Mouse (Mus musculus) kidney, adult 2 months (tissue): ENCODE measurements around the gene Lpp. TPM values are rescaled to one million over a fixed set of nuclear protein-coding genes. Genes with fewer than 3 reads are reported as not detected.

Experiments used
- DNase-seq: peaks from one replicate; pipeline ENCODE4 v3.0.0; 2021
- H3K27ac ChIP-seq: fragments of 200-500 bp; 2 replicates; pipeline ENCODE4 v1.5.1; 2012; ENCODE audit warnings: low read depth, low read length, control low read depth, inconsistent platforms; ENCODE audit not compliant: insufficient read depth
- H3K27me3 ChIP-seq: fragments of 200-500 bp; replicated peaks from 2 replicates; pipeline ENCODE4 v1.6.1; 2012; ENCODE audit warnings: mild to moderate bottlenecking, moderate library complexity, low read length, inconsistent platforms; ENCODE audit not compliant: control insufficient read depth, insufficient read depth
- H3K36me3 ChIP-seq: fragments of 200-500 bp; 2 replicates; pipeline ENCODE4 v1.6.1; 2012; ENCODE audit warnings: mild to moderate bottlenecking, moderate library complexity, low read length, inconsistent platforms; ENCODE audit not compliant: control insufficient read depth, insufficient read depth
- H3K4me1 ChIP-seq: fragments of 200-500 bp; 2 replicates; pipeline ENCODE4 v1.6.1; 2011; ENCODE audit warnings: low read length; ENCODE audit not compliant: control insufficient read depth, insufficient read depth
- H3K4me3 ChIP-seq: fragments of 200-500 bp; 2 replicates; pipeline ENCODE4 v1.5.1; 2011; ENCODE audit warnings: mild to moderate bottlenecking, low read depth, low read length, control low read depth; ENCODE audit not compliant: insufficient read depth
- CTCF ChIP-seq: fragments of 200-500 bp; conservative IDR thresholded peaks from 2 replicates; pipeline ENCODE4 v1.5.1; 2011; ENCODE audit warnings: low read depth, mild to moderate bottlenecking, control low read depth, low read length, moderate library complexity, mixed read lengths; ENCODE audit not compliant: insufficient read depth, insufficient read length
- POLR2A ChIP-seq: fragments of 200-500 bp; IDR thresholded peaks from one replicate; pipeline ENCODE4 v1.6.1; 2011; ENCODE audit warnings: low read depth, low read length, control low read depth
- WGBS: fragments of 180-500 bp; shearing (Covaris S2); methylation state at CpG from one replicate; pipeline ENCODE4 v1.1.7; 2018; 5-methylcytosine and 5-hydroxymethylcytosine counted together
- polyA plus RNA-seq: library from polyadenylated mRNA; depleted of rRNA; stranded (reverse); fragments of >200 nt; gene quantifications from 2 replicates; pipeline ENCODE4 v1.2.3, GENCODE M21; 2012

The Lpp gene
- polyA plus RNA-seq, 1 experiment: 15.9 TPM

DNA sequence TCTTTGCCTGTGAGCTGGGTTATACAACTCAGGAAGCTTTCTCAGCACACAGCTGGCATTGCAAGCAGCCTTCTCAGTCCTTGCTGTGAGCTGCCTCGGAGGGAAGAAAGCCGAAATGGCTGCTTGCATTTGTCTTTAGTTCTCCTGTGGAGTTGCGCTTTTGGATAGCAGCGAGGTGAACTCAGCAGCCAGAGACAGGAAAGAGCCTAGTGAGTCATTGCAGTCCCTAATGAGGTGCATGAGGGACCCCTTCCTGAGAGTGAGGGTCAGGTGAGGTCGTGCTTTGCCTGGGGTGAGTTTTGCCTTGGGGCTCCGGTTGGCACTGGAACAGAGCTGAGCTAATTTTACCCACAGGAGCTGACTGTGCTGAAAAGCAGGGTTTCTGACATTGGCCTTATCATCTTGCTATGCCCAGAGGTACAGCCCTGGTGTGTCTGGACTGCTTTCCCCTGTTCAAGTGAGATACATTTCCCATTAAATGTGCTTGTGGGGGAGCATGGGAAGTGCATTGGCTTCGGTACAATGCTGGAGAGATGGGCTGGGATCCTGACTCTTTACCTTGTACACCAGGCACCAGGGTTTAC lies 41.3 kb downstream of the Lpp start:
- no peaks in the 10 kb centered on the region for H3K27me3 ChIP-seq
- DNase-seq: peak; percentile 50
- no peak for TF ChIP-seq POLR2A
- TF ChIP-seq CTCF: no peak
- H3K36me3 ChIP-seq: no peaks in the 10 kb centered on the region
- H3K4me1 ChIP-seq: peaks cover 45% of the 10 kb centered on the region
- whole genome bisulfite sequencing: 23% methylated on average over 7 of the region's 7 CpGs
- peak overlapping the region; percentile 30 for H3K27ac ChIP-seq
- no peak overlapping the region for H3K4me3 ChIP-seq

DNA sequence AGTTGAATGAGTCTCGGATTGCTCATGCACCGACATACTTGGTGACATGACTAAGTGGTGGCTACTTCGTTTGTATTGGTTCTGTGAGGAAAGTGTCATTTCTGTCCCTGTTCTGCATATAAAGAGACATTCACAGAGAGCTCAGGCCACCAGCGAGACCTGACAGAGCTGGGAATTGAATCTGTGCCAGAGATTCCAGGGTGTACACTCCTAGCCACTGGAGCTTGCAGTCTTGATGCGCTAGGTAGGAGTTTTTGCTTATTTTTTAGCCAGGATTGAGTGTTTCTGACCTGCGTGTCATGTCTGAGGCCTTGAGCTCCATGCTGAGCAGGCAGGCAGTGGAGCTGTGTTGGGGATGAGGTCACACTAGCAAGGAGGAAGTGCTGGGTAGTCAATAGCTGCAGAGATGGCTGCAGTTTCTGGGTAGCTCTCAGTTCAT lies 41.8 kb downstream of the Lpp start:
- Histone ChIP-seq H3K27ac (peak overlapping the region; percentile 30), H3K4me1 (peaks cover 45% of the 10 kb centered on the region), H3K4me3 (no peak overlapping the region), H3K27me3 (no peaks in the 10 kb centered on the region), H3K36me3 (no peaks in the 10 kb centered on the region)
- 32% methylated on average over 6 of the region's 6 CpGs for WGBS
- DNase-seq: peak; percentile 88
- no peak for TF ChIP-seq CTCF
- no peak for TF ChIP-seq POLR2A

DNA sequence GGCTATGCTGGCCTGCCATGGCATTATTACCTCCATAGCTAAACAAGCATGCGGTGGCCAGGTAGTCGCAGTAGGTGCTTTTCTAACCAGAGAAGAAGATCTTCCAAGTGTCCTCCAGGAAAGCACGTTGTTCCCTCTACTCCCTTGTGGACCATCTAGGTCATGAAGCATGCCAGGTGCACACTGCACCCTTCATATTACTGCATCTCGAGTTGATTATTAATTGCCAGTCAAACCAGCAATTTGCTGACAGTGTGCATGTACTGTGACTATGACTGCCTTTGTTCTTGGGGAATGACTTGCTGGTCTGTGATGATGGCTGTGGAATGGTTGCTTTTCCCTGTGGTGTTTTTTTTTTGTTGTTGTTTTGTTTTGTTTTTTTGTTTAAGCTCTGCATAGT lies 45.1 kb downstream of the Lpp start:
- Histone ChIP-seq H3K27ac (no peak overlapping the region), H3K4me1 (peaks cover 45% of the 10 kb centered on the region), H3K36me3 (no peaks in the 10 kb centered on the region), H3K4me3 (no peak overlapping the region), H3K27me3 (no peaks in the 10 kb centered on the region)
- peak; percentile 85 for DNase-seq
- WGBS: 39% methylated on average over 4 of the region's 4 CpGs
- TF ChIP-seq CTCF (no peak), POLR2A (no peak)

DNA sequence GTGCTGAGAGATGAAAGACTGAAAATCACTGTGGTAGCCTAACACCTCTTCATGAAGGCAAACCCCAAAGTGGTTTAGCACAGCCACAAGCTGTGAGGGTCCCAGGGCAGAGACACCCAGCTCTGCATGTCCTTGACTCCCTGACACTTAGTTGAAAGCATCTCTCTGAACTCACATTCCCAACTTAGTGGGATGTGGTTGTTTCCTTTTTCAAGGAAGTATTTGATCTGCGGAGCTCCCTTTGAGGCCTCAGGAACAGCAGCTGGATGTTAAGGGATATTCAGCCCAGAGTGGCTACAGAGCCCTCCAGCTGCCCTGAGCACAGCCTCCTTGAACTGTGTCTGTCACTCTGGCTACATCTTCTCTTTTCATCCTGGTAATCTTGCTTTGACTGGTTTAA lies 48.0 kb downstream of the Lpp start:
- H3K27ac ChIP-seq: no peak overlapping the region
- no peak for DNase-seq
- no peaks in the 10 kb centered on the region; the same call in 1 of the 2 replicates for H3K36me3 ChIP-seq
- WGBS: 49% methylated on average over 1 of the region's 1 CpGs
- no peak overlapping the region for H3K4me3 ChIP-seq
- peaks cover 20% of the 10 kb centered on the region for H3K4me1 ChIP-seq
- H3K27me3 ChIP-seq: no peaks in the 10 kb centered on the region
- TF ChIP-seq CTCF (no peak), POLR2A (no peak)

DNA sequence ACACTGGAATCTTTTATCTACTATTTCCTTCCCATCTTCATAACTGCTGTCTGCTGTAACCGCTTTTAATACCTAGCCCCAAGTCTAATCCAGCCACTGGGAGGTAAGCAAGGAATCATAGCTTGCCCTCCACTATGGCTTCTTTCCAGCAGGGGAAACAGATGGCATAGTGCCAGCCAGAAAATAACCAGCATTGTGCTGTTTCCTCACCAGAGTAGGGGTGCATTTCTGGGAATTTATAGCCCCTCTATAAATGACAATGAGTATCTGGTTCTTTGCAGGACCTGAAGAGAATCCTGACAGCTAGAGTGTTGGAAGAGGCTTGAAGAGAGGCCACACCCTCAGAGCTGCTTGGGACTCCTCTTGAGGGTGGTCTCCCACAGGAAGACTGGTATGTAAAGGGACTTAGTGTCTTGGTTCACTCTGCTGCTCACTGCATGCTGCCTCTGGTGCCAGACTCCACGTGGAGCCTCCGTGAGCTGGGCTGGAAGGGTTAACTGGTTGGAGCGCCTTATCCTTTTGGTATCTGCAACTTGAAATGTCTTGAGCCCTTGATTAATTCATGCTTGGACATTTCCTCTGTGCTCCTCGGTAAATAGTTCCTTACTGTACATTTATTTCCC lies 49.3 kb downstream of the Lpp start:
- Histone ChIP-seq H3K36me3 (no peaks in the 10 kb centered on the region; the same call in 1 of the 2 replicates), H3K27me3 (no peaks in the 10 kb centered on the region), H3K4me3 (no peak overlapping the region), H3K27ac (no peak overlapping the region), H3K4me1 (peaks cover 18% of the 10 kb centered on the region)
- WGBS: 52% methylated on average over 5 of the region's 5 CpGs
- no peak for DNase-seq
- TF ChIP-seq POLR2A: no peak
- no peak for TF ChIP-seq CTCF

DNA sequence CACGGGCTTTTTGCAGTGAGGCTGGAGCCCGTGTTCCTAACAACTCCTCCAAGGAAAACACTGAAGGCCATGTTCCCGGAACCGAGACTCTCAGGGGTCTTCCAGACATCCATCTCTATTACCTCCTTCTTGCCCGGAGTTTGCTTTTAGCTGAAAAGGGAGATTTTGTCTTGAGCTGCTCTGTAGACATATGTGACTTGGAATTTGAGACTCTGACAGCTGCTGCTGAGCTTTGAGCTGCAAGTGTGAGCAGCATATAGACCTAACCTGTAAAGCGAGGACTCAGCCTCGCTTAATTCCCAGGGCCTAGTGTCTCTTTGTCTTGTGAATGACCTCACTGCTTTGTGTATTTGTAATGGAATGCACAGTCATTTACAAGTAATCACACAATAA lies 49.8 kb downstream of the Lpp start:
- no peak for TF ChIP-seq POLR2A
- TF ChIP-seq CTCF: no peak
- Histone ChIP-seq H3K27ac (no peak overlapping the region), H3K36me3 (no peaks in the 10 kb centered on the region; the same call in 1 of the 2 replicates), H3K4me1 (peaks cover 18% of the 10 kb centered on the region), H3K4me3 (no peak overlapping the region), H3K27me3 (no peaks in the 10 kb centered on the region)
- WGBS: 49% methylated on average over 7 of the region's 7 CpGs
- no peak for DNase-seq

DNA sequence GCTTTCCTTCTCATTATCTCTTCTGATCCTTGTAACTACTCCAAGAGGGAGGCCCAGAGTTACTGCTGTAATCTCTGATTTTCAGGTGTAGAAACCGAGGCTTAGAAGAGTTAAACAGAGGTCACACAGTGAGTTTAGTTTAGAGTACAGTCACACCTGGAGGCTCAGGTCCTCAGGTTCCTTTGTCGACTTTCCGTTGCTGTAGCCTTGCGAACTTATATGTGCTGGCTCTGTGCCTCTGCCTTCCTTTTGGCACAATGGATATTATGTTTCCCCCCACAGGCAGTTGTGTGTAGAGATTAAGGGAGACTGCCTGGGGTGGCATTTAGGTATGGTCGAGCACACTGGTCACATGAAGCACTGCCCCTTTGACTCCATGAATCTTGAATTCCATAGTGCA lies 50.2 kb downstream of the Lpp start:
- 44% methylated on average over 5 of the region's 5 CpGs for WGBS
- H3K36me3 ChIP-seq: no peaks in the 10 kb centered on the region; the same call in 1 of the 2 replicates
- H3K4me1 ChIP-seq: peaks cover 22% of the 10 kb centered on the region

More for the DNA sequence above, 50.2 kb downstream of the Lpp start:
- no peaks in the 10 kb centered on the region for H3K27me3 ChIP-seq
- TF ChIP-seq POLR2A (no peak), CTCF (no peak)
- no peak overlapping the region for H3K27ac ChIP-seq
- DNase-seq: no peak
- no peak overlapping the region for H3K4me3 ChIP-seq
